Mouse (Mus musculus) adrenal gland, adult 18-20 months (tissue): ENCODE results near the gene Aida. TPM values are rescaled to one million over a fixed set of nuclear protein-coding genes. Genes with fewer than 3 reads are reported as not detected.
"Not testable (repeated sequence)": the region's sequence is repeated elsewhere in the genome, so short reads cannot be mapped to it uniquely, and the experiment has no call there.

Experiments
- DNase-seq, 2 experiments: peaks; one replicate each; pipeline ENCODE4 v3.0.0; 2021 to 2022; ENCODE audit warnings: low spot score in 2 of 2
- long read RNA-seq, 2 experiments: library from polyadenylated mRNA; stranded (forward); transcript quantifications; one replicate each; pipeline ENCODE4 v2.0.0; 2021
- total RNA-seq, 2 experiments: library from RNA; stranded (reverse); gene quantifications; 1 replicate in 1 of 2; 2 replicates in 1 of 2; pipeline ENCODE4 v1.2.3; 2021

Gene Aida
- 10 to 100 TPM; 52.7 to 57.8 TPM for total RNA-seq
- long read RNA-seq, experiment 1, full-length matches to known transcripts = 25 of 27 reads
- long read RNA-seq, experiment 1, partial matches to known transcripts = 1 of 27 reads
- long read RNA-seq, experiment 1, other reads (novel, unspliced or antisense) = 1 of 27 reads
- long read RNA-seq, experiment 2, full-length matches to known transcripts = 42 of 45 reads
- long read RNA-seq, experiment 2, partial matches to known transcripts = 1 of 45 reads
- long read RNA-seq, experiment 2, other reads (novel, unspliced or antisense) = 2 of 45 reads

- peak in 1 of 2 experiments; percentile 43 for DNase-seq
Measured at GRCm38 (mm10) chr1:183296465-183296864, at the start of gene Aida. Aida (plus strand) TSS chr1:183296590.

- no peak for DNase-seq
Measured at GRCm38 (mm10) chr1:183248144-183248543, 48.2 kb upstream of the Aida start.

GRCm38 (mm10) chr1:183250612-183251011 lies 45.8 kb upstream of the Aida start:
- no peak for DNase-seq

- DNase-seq = no peak
Measured at GRCm38 (mm10) chr1:183251818-183252217, 44.6 kb upstream of the Aida start.

- no peak for DNase-seq
Measured at GRCm38 (mm10) chr1:183252574-183252973, 43.8 kb upstream of the Aida start.

GRCm38 (mm10) chr1:183264145-183265008 lies 32.0 kb upstream of the Aida start:
- DNase-seq = no peak

GRCm38 (mm10) chr1:183265921-183266467 lies 30.4 kb upstream of the Aida start:
- DNase-seq = no peak

GRCm38 (mm10) chr1:183267666-183268065 lies 28.7 kb upstream of the Aida start:
- no peak for DNase-seq

- no peak for DNase-seq
Measured at GRCm38 (mm10) chr1:183272867-183273818, 23.2 kb upstream of the Aida start.

GRCm38 (mm10) chr1:183274385-183274784 lies 22.0 kb upstream of the Aida start:
- no peak for DNase-seq

GRCm38 (mm10) chr1:183275763-183276162 lies 20.6 kb upstream of the Aida start:
- DNase-seq = no peak

GRCm38 (mm10) chr1:183288351-183288750 lies 8.0 kb upstream of the Aida start:
- DNase-seq = no peak

GRCm38 (mm10) chr1:183289576-183289975 lies 6.8 kb upstream of the Aida start:
- no peak for DNase-seq

- DNase-seq = peak; percentile 97
Measured at GRCm38 (mm10) chr1:183296877-183297383, 540 bp downstream of the Aida start, which contains the start of gene Brox. Brox (minus strand) TSS chr1:183297269.

GRCm38 (mm10) chr1:183297473-183297885 lies 1.1 kb downstream of the Aida start:
- DNase-seq = peak in 1 of 2 experiments; percentile 49

GRCm38 (mm10) chr1:183297886-183298489 lies 1.6 kb downstream of the Aida start:
- peak in 1 of 2 experiments; percentile 38 for DNase-seq

- DNase-seq = peak; percentile 99 to 100
Measured at GRCm38 (mm10) chr1:183299161-183299560, 2.8 kb downstream of the Aida start.

- no peak for DNase-seq
Measured at GRCm38 (mm10) chr1:183307555-183307954, 11.2 kb downstream of the Aida start.

GRCm38 (mm10) chr1:183308476-183308875 lies 12.1 kb downstream of the Aida start:
- no peak for DNase-seq

- DNase-seq = not testable (repeated sequence)
Measured at GRCm38 (mm10) chr1:183309601-183310000, 13.2 kb downstream of the Aida start.
